Comparison of ENCODE assay signal across 21 mouse cellular contexts in the genomic region with DNA sequence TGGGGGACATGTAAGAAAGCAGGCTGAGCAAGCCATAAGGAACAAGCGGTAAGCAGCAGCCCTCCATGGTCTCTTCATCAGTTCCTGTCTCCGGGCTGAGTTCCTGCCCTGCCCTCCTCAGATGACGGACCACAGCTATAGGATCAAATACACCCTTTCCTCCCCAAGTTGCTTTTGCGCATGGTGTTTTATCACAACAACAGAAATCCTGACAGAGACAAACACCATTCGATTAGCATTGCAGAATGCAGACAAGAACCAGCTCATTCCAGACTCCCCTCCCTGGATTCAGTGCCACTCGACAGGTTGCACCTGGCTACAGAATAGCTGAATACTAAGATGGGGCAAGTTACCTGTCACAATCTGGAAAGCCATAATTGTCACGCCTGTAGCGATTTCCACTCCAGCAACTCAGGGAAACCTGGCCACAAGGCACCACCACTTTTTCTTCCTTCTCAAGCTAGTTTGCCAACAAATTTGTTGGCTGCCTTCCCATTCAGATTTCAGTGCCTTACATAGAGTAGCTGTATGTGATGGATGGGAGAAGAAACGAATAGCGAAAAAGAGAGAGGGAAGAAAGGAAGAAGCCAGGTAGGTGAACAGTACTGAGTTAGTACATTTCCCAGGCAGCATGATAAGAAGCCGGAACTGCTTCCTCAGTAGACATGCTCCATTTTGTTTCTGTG. TPM values are rescaled to one million over a fixed set of nuclear protein-coding genes. Genes with fewer than 3 reads are reported as not detected.
A peak's percentile ranks its signal among the peaks of the same experiment; 100 is the strongest.
DNase-seq lines count a peak whose midpoint lies in the region; ATAC-seq and TF ChIP-seq lines count a peak whose summit lies in the region.
"Had no signal": no experiment of that assay in that cellular context is flagged by ENCODE, and none has a peak within 500 bp of the region (broad histone marks: within the 10 kb centered on the region; RNA-seq: fewer than 3 reads in every experiment).

No protein-coding gene starts in this region.

- H3K4me3 ChIP-seq in forebrain, embryonic 14.5 days (ENCODE audit: low read depth, low read length), result no peak overlapping the region
- H3K4me3 ChIP-seq in forebrain, embryonic 13.5 days, result no peak overlapping the region
- H3K4me3 ChIP-seq in heart, embryonic 16.5 days (ENCODE audit: low read length), result no peak overlapping the region
- H3K4me3 ChIP-seq in lung, postnatal 0 days (ENCODE audit: low read depth, low read length), result no peak overlapping the region
- no peak overlapping the region for H3K4me3 ChIP-seq in left cerebral cortex, adult 2 months
- H3K4me3 ChIP-seq: forebrain, embryonic 10.5 days; hindbrain, embryonic 12.5 days; megakaryocyte, embryonic 14.5 days; stomach, embryonic 15.5 days had no signal

- H3K9me3 ChIP-seq in forebrain, embryonic 14.5 days (replicated peaks; ENCODE audit: control insufficient read depth, low read length), result no peaks in the 10 kb centered on the region
- H3K9me3 ChIP-seq in forebrain, embryonic 13.5 days (replicated peaks), result 0 out of 2 replicates have a peak, but pooled peaks cover 7% of the 10 kb centered on the region
- H3K9me3 ChIP-seq in heart, embryonic 16.5 days (replicated peaks; ENCODE audit: control insufficient read depth, low read length), result peaks cover 6% of the 10 kb centered on the region
- no peaks in the 10 kb centered on the region for H3K9me3 ChIP-seq in lung, postnatal 0 days (ENCODE audit: low read length)
- H3K9me3 ChIP-seq: stomach, embryonic 15.5 days had no signal

- H3K4me1 ChIP-seq in forebrain, embryonic 14.5 days (ENCODE audit: control insufficient read depth, insufficient read depth, low read length), result no peaks in the 10 kb centered on the region
- H3K4me1 ChIP-seq in forebrain, embryonic 13.5 days, result no peaks in the 10 kb centered on the region
- peaks cover 14% of the 10 kb centered on the region for H3K4me1 ChIP-seq in heart, embryonic 16.5 days (ENCODE audit: control insufficient read depth, insufficient read depth, low read length)
- peaks cover 2% of the 10 kb centered on the region; the same call in 1 of the 2 replicates for H3K4me1 ChIP-seq in lung, postnatal 0 days (ENCODE audit: insufficient read depth, low read depth, low read length)
- H3K4me1 ChIP-seq: hindbrain, embryonic 12.5 days; stomach, embryonic 15.5 days had no signal

- H3K36me3 ChIP-seq in forebrain, embryonic 14.5 days (ENCODE audit: control insufficient read depth, insufficient read depth, low read length), result no peaks in the 10 kb centered on the region
- no peaks in the 10 kb centered on the region for H3K36me3 ChIP-seq in forebrain, embryonic 13.5 days (ENCODE audit: poor library complexity, severe bottlenecking)
- peaks cover 4% of the 10 kb centered on the region; the same call in 1 of the 2 replicates for H3K36me3 ChIP-seq in heart, embryonic 16.5 days (ENCODE audit: control insufficient read depth, insufficient read depth)
- no peaks in the 10 kb centered on the region for H3K36me3 ChIP-seq in lung, postnatal 0 days (ENCODE audit: insufficient read depth, low read length)
- H3K36me3 ChIP-seq: stomach, embryonic 15.5 days had no signal

- 0 out of 2 replicates have a peak, but pooled peaks have one; percentile 7 for ATAC-seq in forebrain, embryonic 14.5 days
- no peak for ATAC-seq in forebrain, embryonic 13.5 days
- 0 out of 2 replicates have a peak, but pooled peaks have one; percentile 25 for ATAC-seq in heart, embryonic 16.5 days (replicated peaks; ENCODE audit: extremely low read depth, insufficient read depth, low FRiP score)
- ATAC-seq in lung, postnatal 0 days, result no peak
- ATAC-seq: inflammation-experienced regulatory T-cells, adult 6 months had no signal

- 89% methylated on average over 11 of the region's 11 CpGs for WGBS in forebrain, embryonic 14.5 days
- 92% methylated on average over 11 of the region's 11 CpGs for WGBS in forebrain, embryonic 13.5 days
- 72% methylated on average over 11 of the region's 11 CpGs for whole genome bisulfite sequencing in heart, embryonic 16.5 days
- 73% methylated on average over 11 of the region's 11 CpGs for WGBS in lung, postnatal 0 days

- no peaks in the 10 kb centered on the region for H3K27me3 ChIP-seq in forebrain, embryonic 14.5 days (replicated peaks; ENCODE audit: control insufficient read depth, insufficient read depth, low read length)
- H3K27me3 ChIP-seq in forebrain, embryonic 13.5 days, result no peaks in the 10 kb centered on the region
- H3K27me3 ChIP-seq in heart, embryonic 16.5 days (ENCODE audit: control insufficient read depth, insufficient read depth, low read length), result no peaks in the 10 kb centered on the region
- no peaks in the 10 kb centered on the region for H3K27me3 ChIP-seq in lung, postnatal 0 days (replicated peaks; ENCODE audit: insufficient read depth, low read length)
- H3K27me3 ChIP-seq: hindbrain, embryonic 12.5 days; megakaryocyte, embryonic 14.5 days; stomach, embryonic 15.5 days had no signal

- intact Hi-C loops in heart, postnatal 36 days (cut with DNase I), result no loop called here
- intact Hi-C loops in left cerebral cortex, adult 2 months (cut with DNase I), result no loop called here

- H3K4me2 ChIP-seq in forebrain, embryonic 14.5 days (ENCODE audit: low read length), result no peak overlapping the region
- no peak overlapping the region for H3K4me2 ChIP-seq in forebrain, embryonic 13.5 days
- H3K4me2 ChIP-seq in heart, embryonic 16.5 days (ENCODE audit: low read depth, low read length), result no peak overlapping the region
- H3K4me2 ChIP-seq in lung, postnatal 0 days (replicated peaks; ENCODE audit: low read depth, low read length), result no peak overlapping the region
- H3K4me2 ChIP-seq: hindbrain, embryonic 12.5 days; stomach, embryonic 15.5 days had no signal

- H3K27ac ChIP-seq in forebrain, embryonic 14.5 days (ENCODE audit: low read depth, low read length), result no peak overlapping the region
- no peak overlapping the region for H3K27ac ChIP-seq in forebrain, embryonic 13.5 days
- H3K27ac ChIP-seq in heart, embryonic 16.5 days (ENCODE audit: low read length), result no peak overlapping the region
- no peak overlapping the region for H3K27ac ChIP-seq in lung, postnatal 0 days (ENCODE audit: low read length)
- no peak overlapping the region for H3K27ac ChIP-seq in left cerebral cortex, adult 2 months
- H3K27ac ChIP-seq: forebrain, embryonic 10.5 days; hindbrain, embryonic 12.5 days; liver, embryonic 14.5 days; stomach, embryonic 15.5 days had no signal

- H3K9ac ChIP-seq in forebrain, embryonic 14.5 days (ENCODE audit: low read length), result no peak overlapping the region
- H3K9ac ChIP-seq in forebrain, embryonic 13.5 days, result no peak overlapping the region
- no peak overlapping the region for H3K9ac ChIP-seq in heart, embryonic 16.5 days (ENCODE audit: low read length)
- H3K9ac ChIP-seq in lung, postnatal 0 days (replicated peaks; ENCODE audit: low read depth), result no peak overlapping the region
- H3K9ac ChIP-seq: hindbrain, embryonic 12.5 days; liver, embryonic 14.5 days; stomach, embryonic 15.5 days had no signal

- TF ChIP-seq EP300 in lung, postnatal 0 days (IDR thresholded peaks at IDR 0.05), result no peak

- TF ChIP-seq CTCF in lung, postnatal 0 days (IDR thresholded peaks at IDR 0.05), result no peak
- no peak for TF ChIP-seq CTCF in left cerebral cortex, adult 2 months (IDR thresholded peaks at IDR 0.05)

- DNase-seq in forebrain, embryonic 14.5 days (ENCODE audit: low spot score), result peak; percentile 33
- DNase-seq in heart, postnatal 36 days, result no peak
- peak; percentile 22 for DNase-seq in lung, postnatal 0 days (ENCODE audit: low spot score)
- DNase-seq in lung, postnatal 14 days, result no peak
- peak; percentile 21 for DNase-seq in telencephalon, adult 2 months (ENCODE audit: low read depth, low spot score)
- DNase-seq in left cerebral cortex, adult 2 months (ENCODE audit: extremely low spot score in 1 of 2, low spot score in 2 of 2), result no peak
- DNase-seq: cerebellum, adult 11 months; embryo, embryonic 11 days; kidney, postnatal 4 days; layer of hippocampus, adult 9-11 months; lung, postnatal 10 days; right cerebral cortex, postnatal 25 days; thymus, adult 2 months had no signal

RNA-seq across cellular contexts. Expression of gene Tram2, which starts 11.3 kb away (rescaled TPM):
- 2.2 and 2.3 TPM in 2 replicates for polyA plus RNA-seq in forebrain, embryonic 14.5 days (2014; fragmentation: Nextera tagmentation; extraction: Ambion mirVana)
- 2.3 TPM in 2 replicates for polyA plus RNA-seq in forebrain, embryonic 13.5 days (2015; fragmentation: Nextera tagmentation; extraction: Ambion mirVana)
- polyA plus RNA-seq in heart, embryonic 16.5 days (2015; fragmentation: Nextera tagmentation; extraction: Ambion mirVana), result 3.3 and 3.6 TPM in 2 replicates
- 1 to 10 TPM; 5.7 to 7.3 TPM for total RNA-seq in heart, postnatal 36 days (2021)
- polyA plus RNA-seq in lung, postnatal 0 days (2015; fragmentation: Nextera tagmentation; extraction: Ambion mirVana), result 8.1 and 8.3 TPM in 2 replicates
- 1 to 10 TPM; 1.0 to 1.3 TPM for total RNA-seq in left cerebral cortex, adult 2 months (2021)

Comparison
In these comparisons a context has a peak if more than half of its experiments do, and no peak if none do; other contexts are left out.
1. ATAC-seq: peak in forebrain, embryonic 14.5 days (single experiment) and heart, embryonic 16.5 days (single experiment); none in forebrain, embryonic 13.5 days (single experiment) and lung, postnatal 0 days (single experiment).
2. DNase-seq: peak in forebrain, embryonic 14.5 days (single experiment), lung, postnatal 0 days (single experiment) and telencephalon, adult 2 months (single experiment); none in heart, postnatal 36 days (0 of 2), lung, postnatal 14 days (single experiment) and left cerebral cortex, adult 2 months (0 of 2).